Mouse (Mus musculus) C2C12 (cell line): ENCODE results near the gene Pdlim4. TPM values are rescaled to one million over a fixed set of nuclear protein-coding genes. Genes with fewer than 3 reads are reported as not detected.
A peak's percentile ranks its signal among the peaks of the same experiment; 100 is the strongest.

ENCODE experiments used
- H3K27me3 ChIP-seq: one replicate; pipeline ENCODE4 v1.6.1; 2011; ENCODE audit not compliant: control insufficient read depth, insufficient read depth, insufficient read length
- H3K36me3 ChIP-seq: one replicate; pipeline ENCODE4 v1.6.1; 2011; ENCODE audit not compliant: control insufficient read depth, insufficient read depth
- H3K4me3 ChIP-seq: one replicate; pipeline ENCODE4 v1.5.1; 2011; ENCODE audit warnings: mild to moderate bottlenecking, control low read depth; ENCODE audit not compliant: poor library complexity, insufficient read depth, severe bottlenecking
- H3K79me2 ChIP-seq: one replicate; pipeline ENCODE4 v1.6.1; 2011; ENCODE audit not compliant: control insufficient read depth, insufficient read depth
- H3K79me3 ChIP-seq: one replicate; pipeline ENCODE4 v1.6.1; 2011; ENCODE audit warnings: low read depth, control low read depth
- H3ac ChIP-seq: one replicate; pipeline ENCODE3; 2011; ENCODE audit warnings: low read depth; ENCODE audit not compliant: control insufficient read depth, insufficient read length
- CEBPB ChIP-seq: IDR thresholded peaks from one replicate; pipeline ENCODE4 v1.6.1; 2011; ENCODE audit warnings: low read depth, mild to moderate bottlenecking, control low read depth, moderate library complexity
- CTCF ChIP-seq: IDR thresholded peaks from one replicate; pipeline ENCODE4 v1.5.1; 2011; ENCODE audit not compliant: control insufficient read depth, insufficient read depth, insufficient read length
- FOSL1 ChIP-seq: IDR thresholded peaks from one replicate; pipeline ENCODE4 v1.8.0; 2011; ENCODE audit warnings: mild to moderate bottlenecking, low read length; ENCODE audit not compliant: poor library complexity, insufficient read depth, severe bottlenecking
- MAX ChIP-seq: IDR thresholded peaks from one replicate; pipeline ENCODE4 v1.6.1; 2011; ENCODE audit warnings: mild to moderate bottlenecking, control low read depth
- MYOD1 ChIP-seq: IDR thresholded peaks from one replicate; pipeline ENCODE4 v1.6.1; 2011; ENCODE audit warnings: low read depth; ENCODE audit not compliant: control insufficient read depth, insufficient read length
- MYOG ChIP-seq: IDR thresholded peaks from one replicate; pipeline ENCODE4 v1.6.1; 2011; ENCODE audit not compliant: control insufficient read depth, insufficient read length; ENCODE audit errors: extremely low read depth
- USF1 ChIP-seq: IDR thresholded peaks from one replicate; pipeline ENCODE4 v1.6.1; 2011; ENCODE audit warnings: low read depth, mild to moderate bottlenecking, control low read depth, moderate library complexity
- polyA plus RNA-seq: library from polyadenylated mRNA; unstranded; fragments of >200 nt; fragmentation: generic; extraction: Trizol; gene quantifications from one replicate; pipeline ENCODE4 v1.2.1, GENCODE M21; 2012; ENCODE audit warnings: missing spikeins

The Pdlim4 gene
- polyA plus RNA-seq, 1 experiment = 120 TPM

GRCm38 (mm10) chr11:54108131-54108530 lies 39.3 kb upstream of the Pdlim4 start:
- Histone ChIP-seq H3K27me3 (no peaks in the 10 kb centered on the region), H3K36me3 (peaks cover 13% of the 10 kb centered on the region), H3K79me3 (no peaks in the 10 kb centered on the region), H3ac (no peak overlapping the region), H3K4me3 (no peak overlapping the region), H3K79me2 (no peaks in the 10 kb centered on the region)
- TF ChIP-seq FOSL1 (no peak), MYOG (no peak), CTCF (no peak), MAX (no peak), USF1 (no peak), CEBPB (no peak), MYOD1 (no peak)

GRCm38 (mm10) chr11:54107239-54107638 lies 38.4 kb upstream of the Pdlim4 start:
- no peak overlapping the region for H3K4me3 ChIP-seq
- no peaks in the 10 kb centered on the region for H3K27me3 ChIP-seq
- no peaks in the 10 kb centered on the region for H3K79me2 ChIP-seq
- H3K36me3 ChIP-seq = peaks cover 13% of the 10 kb centered on the region
- H3K79me3 ChIP-seq = no peaks in the 10 kb centered on the region
- H3ac ChIP-seq = no peak overlapping the region
- TF ChIP-seq CEBPB (no peak), MAX (no peak), FOSL1 (no peak), CTCF (no peak), USF1 (no peak), MYOG (no peak), MYOD1 (no peak)

GRCm38 (mm10) chr11:54106676-54107075 lies 37.9 kb upstream of the Pdlim4 start:
- Histone ChIP-seq H3K4me3 (no peak overlapping the region), H3K79me2 (no peaks in the 10 kb centered on the region), H3ac (no peak overlapping the region), H3K79me3 (no peaks in the 10 kb centered on the region), H3K36me3 (peaks cover 10% of the 10 kb centered on the region), H3K27me3 (no peaks in the 10 kb centered on the region)
- no peak for TF ChIP-seq MAX
- TF ChIP-seq USF1 = no peak
- TF ChIP-seq CEBPB = no peak
- TF ChIP-seq CTCF = no peak
- no peak for TF ChIP-seq FOSL1
- no peak for TF ChIP-seq MYOG
- no peak for TF ChIP-seq MYOD1

- H3K79me2 ChIP-seq = no peaks in the 10 kb centered on the region
- no peak for TF ChIP-seq MYOG
- TF ChIP-seq CTCF = no peak
- no peak for TF ChIP-seq MAX
- no peak for TF ChIP-seq FOSL1
- TF ChIP-seq USF1 = no peak
- TF ChIP-seq MYOD1 = no peak
- no peak for TF ChIP-seq CEBPB
- no peaks in the 10 kb centered on the region for H3K79me3 ChIP-seq
- H3K4me3 ChIP-seq = no peak overlapping the region
- no peaks in the 10 kb centered on the region for H3K27me3 ChIP-seq
- H3ac ChIP-seq = no peak overlapping the region
- no peaks in the 10 kb centered on the region for H3K36me3 ChIP-seq
Observed at GRCm38 (mm10) chr11:54105011-54105410, 36.2 kb upstream of the Pdlim4 start.

- H3K79me3 ChIP-seq = no peaks in the 10 kb centered on the region
- H3ac ChIP-seq = no peak overlapping the region
- H3K36me3 ChIP-seq = no peaks in the 10 kb centered on the region
- no peaks in the 10 kb centered on the region for H3K79me2 ChIP-seq
- TF ChIP-seq CTCF (no peak), CEBPB (no peak), MAX (no peak), MYOD1 (no peak), MYOG (no peak), USF1 (no peak), FOSL1 (no peak)
- no peaks in the 10 kb centered on the region for H3K27me3 ChIP-seq
- H3K4me3 ChIP-seq = no peak overlapping the region
Observed at GRCm38 (mm10) chr11:54102706-54103449, 34.1 kb upstream of the Pdlim4 start.

DNA sequence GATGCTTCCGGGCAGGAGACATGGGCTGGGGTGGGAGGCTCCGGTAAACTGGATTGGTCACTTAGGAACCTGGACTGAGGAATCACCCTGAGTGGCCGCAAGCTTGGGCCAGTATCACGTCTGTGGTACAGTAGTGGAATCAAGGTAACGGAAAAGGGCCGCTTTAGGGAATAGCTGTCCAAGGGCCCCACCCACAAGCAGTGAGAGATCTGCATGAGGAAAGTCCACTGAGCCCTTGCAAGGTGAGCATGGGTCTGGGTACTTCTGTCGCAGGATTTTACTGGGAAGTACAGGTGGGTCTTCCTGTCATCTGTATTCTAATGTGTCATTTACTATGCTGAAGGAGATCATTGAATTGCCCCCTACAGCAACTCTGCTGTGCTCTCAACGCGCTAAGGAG lies 32.9 kb upstream of the Pdlim4 start:
- Histone ChIP-seq H3ac (peak overlapping the region; percentile 40), H3K79me3 (no peaks in the 10 kb centered on the region), H3K79me2 (no peaks in the 10 kb centered on the region), H3K27me3 (no peaks in the 10 kb centered on the region), H3K4me3 (no peak overlapping the region), H3K36me3 (no peaks in the 10 kb centered on the region)
- TF ChIP-seq CEBPB (no peak), FOSL1 (no peak), MYOG (no peak), MAX (no peak), CTCF (no peak), USF1 (no peak), MYOD1 (no peak)
